Mouse (Mus musculus) liver, embryonic 16.5 days (tissue): Measurements from ENCODE around the gene Ankrd52. TPM values are rescaled to one million over a fixed set of nuclear protein-coding genes. Genes with fewer than 3 reads are reported as not detected.

Experiments used
- ATAC-seq: fragments of 200-750 bp; cut with Nextera tagmentation; 2 replicates; pipeline ENCODE4 v1.8.0; 2017; ENCODE audit warnings: low read depth, mild to moderate bottlenecking, moderate number of reproducible peaks, moderate library complexity
- H3K27ac ChIP-seq: fragments of 300-500 bp; sonication (generic); 2 replicates; pipeline ENCODE4 v1.5.1; 2014; ENCODE audit warnings: mild to moderate bottlenecking, low read length
- H3K27me3 ChIP-seq: fragments of 300-500 bp; sonication (generic); 2 replicates; pipeline ENCODE4 v1.6.1; 2014; ENCODE audit warnings: low read depth, low read length, mixed read lengths; ENCODE audit not compliant: control insufficient read depth, insufficient read depth
- H3K36me3 ChIP-seq: fragments of 300-500 bp; sonication (generic); 2 replicates; pipeline ENCODE4 v1.6.1; 2014; ENCODE audit warnings: mild to moderate bottlenecking; ENCODE audit not compliant: control insufficient read depth, insufficient read depth
- H3K4me1 ChIP-seq: fragments of 300-500 bp; sonication (generic); 2 replicates; pipeline ENCODE4 v1.6.1; 2014; ENCODE audit warnings: low read depth, low read length, mixed read lengths; ENCODE audit not compliant: control insufficient read depth
- H3K4me2 ChIP-seq: fragments of 300-500 bp; sonication (generic); 2 replicates; pipeline ENCODE4 v1.6.1; 2014; ENCODE audit warnings: low read depth, low read length, mixed read lengths
- H3K4me3 ChIP-seq: fragments of 300-500 bp; sonication (generic); 2 replicates; pipeline ENCODE4 v1.5.1; 2014; ENCODE audit warnings: low read depth, mild to moderate bottlenecking, low read length
- H3K9ac ChIP-seq: fragments of 300-500 bp; sonication (generic); 2 replicates; pipeline ENCODE4 v1.6.1; 2014; ENCODE audit warnings: low read depth, low read length
- H3K9me3 ChIP-seq: fragments of 300-500 bp; sonication (generic); replicated peaks from 2 replicates; pipeline ENCODE4 v1.6.1; 2016; ENCODE audit warnings: low read length; ENCODE audit not compliant: control insufficient read depth
- WGBS: fragments of 180-500 bp; shearing (Covaris S2); extraction: QIAGEN DNeasy Blood & Tissue Kit; methylation state at CpG from one replicate; pipeline ENCODE4 v1.1.7; 2014; ENCODE audit not compliant: insufficient replicate concordance; 5-methylcytosine and 5-hydroxymethylcytosine counted together
- polyA plus RNA-seq: library from polyadenylated mRNA; unstranded; fragments of >200 nt; fragmentation: Nextera tagmentation; extraction: Ambion mirVana; gene quantifications from 2 replicates; pipeline ENCODE4 v1.2.1, GENCODE M21; 2015

Ankrd52 gene
- polyA plus RNA-seq, 1 experiment from 2014 or later, result 4.0 TPM

DNA sequence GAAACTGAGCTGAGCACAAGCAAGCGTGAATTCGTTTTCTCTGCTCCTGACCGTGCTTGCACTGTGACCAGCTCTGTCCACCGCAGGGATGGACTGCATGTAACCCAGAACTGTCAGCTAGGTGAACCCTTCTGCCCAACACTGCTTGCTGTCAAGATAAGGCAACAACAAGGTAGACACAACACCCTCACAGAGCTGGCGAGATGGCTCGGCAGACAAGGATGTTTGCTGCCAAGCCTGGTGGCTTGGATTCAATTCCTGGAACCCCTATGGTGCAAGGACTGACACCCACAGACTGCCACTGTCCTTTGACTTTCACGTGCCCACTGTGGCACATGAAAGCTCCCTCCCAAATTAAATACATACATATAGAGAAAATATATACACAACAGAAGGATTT is 27.0 kb downstream of the Ankrd52 start:
- H3K36me3 ChIP-seq, result no peaks in the 10 kb centered on the region; the same call in 1 of the 2 replicates
- no peak overlapping the region for H3K4me2 ChIP-seq
- no peaks in the 10 kb centered on the region for H3K9me3 ChIP-seq
- WGBS, result 72% methylated on average over 7 of the region's 7 CpGs
- no peaks in the 10 kb centered on the region for H3K27me3 ChIP-seq
- no peak overlapping the region for H3K27ac ChIP-seq
- no peak overlapping the region for H3K4me3 ChIP-seq
- no peak for ATAC-seq
- peaks cover 7% of the 10 kb centered on the region for H3K4me1 ChIP-seq
- no peak overlapping the region for H3K9ac ChIP-seq

DNA sequence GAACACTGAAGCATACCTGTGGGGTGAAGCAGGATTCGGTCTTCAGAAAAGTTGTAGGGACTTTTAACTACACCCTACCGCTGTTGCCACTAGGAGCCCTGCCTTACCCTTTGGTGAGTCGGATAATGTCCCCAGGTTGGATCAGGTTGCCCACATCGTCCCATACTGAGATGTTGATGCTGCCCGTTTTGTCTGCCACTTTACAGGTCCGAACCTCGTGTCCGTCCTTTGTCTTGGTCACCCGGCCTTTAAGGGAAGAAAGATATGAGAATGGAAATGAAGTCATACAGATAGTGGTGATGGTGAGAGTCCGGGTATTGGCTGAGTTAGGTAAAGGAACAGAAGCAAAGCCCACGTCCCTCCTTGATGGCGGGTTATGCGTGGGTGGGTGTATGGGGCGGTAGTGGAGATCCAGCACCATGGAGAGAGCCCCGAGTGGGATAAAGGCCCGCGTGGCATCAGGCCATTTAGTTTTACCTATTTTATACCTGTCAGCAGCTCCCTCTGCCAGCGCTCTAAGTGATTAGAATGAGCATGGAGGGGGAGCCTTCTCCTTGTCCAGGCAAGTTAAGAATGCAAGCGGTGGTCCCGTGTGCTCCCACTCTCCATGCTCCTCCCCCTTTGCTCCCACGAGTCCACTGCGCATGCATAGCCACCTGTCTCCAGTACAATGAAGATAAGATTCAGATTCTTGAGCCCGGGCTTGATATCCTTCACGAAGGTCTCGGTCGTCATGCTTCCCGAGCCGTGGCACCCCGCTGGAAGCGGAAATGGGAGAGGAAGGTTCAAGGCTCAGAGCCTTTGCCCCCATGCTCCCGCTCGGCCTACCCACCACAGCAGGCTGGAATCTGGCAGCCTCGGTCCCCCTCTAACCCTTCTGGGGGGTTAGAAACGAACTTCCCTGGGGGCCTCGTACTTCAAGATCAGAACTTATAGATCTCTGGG is 31.9 kb downstream of the Ankrd52 start:
- ATAC-seq, result no peak
- Histone ChIP-seq H3K4me2 (peak overlapping the region; percentile 97), H3K4me1 (peaks cover 38% of the 10 kb centered on the region), H3K4me3 (peak overlapping the region; percentile 89), H3K27me3 (no peaks in the 10 kb centered on the region), H3K9me3 (no peaks in the 10 kb centered on the region), H3K9ac (peak overlapping the region; percentile 82), H3K36me3 (no peaks in the 10 kb centered on the region; the same call in 1 of the 2 replicates), H3K27ac (peak overlapping the region; percentile 69)
- 14% methylated on average over 35 of the region's 35 CpGs for WGBS

- Histone ChIP-seq H3K9me3 (no peaks in the 10 kb centered on the region), H3K27ac (peak overlapping the region; percentile 78), H3K4me3 (peak overlapping the region; percentile 89), H3K4me1 (peaks cover 47% of the 10 kb centered on the region), H3K36me3 (no peaks in the 10 kb centered on the region; the same call in 1 of the 2 replicates), H3K9ac (peak overlapping the region; percentile 87), H3K4me2 (peak overlapping the region; percentile 97), H3K27me3 (no peaks in the 10 kb centered on the region)
- peak; percentile 90 for ATAC-seq
- 5% methylated on average over 36 of the region's 36 CpGs for WGBS
These were observed 33.0 kb downstream of the Ankrd52 start for GRCm38 (mm10) chr10:128409692-128410559.

DNA sequence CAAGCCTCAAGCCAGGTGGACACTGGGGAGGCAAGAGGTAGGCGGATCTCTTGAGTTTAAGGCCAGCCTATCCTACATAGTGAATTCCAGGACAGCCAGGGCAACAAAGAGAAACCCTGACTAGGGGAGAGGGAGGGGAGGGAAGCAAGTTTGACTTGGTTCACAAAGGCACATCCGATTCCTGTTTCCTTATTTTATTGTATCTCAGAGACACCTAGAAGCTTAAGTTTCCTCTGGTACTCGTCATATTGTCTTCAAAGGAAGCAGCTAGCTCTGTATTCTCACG is 33.6 kb downstream of the Ankrd52 start:
- Histone ChIP-seq H3K4me3 (peak overlapping the region; percentile 89), H3K27ac (peak overlapping the region; percentile 78), H3K4me1 (peaks cover 47% of the 10 kb centered on the region), H3K4me2 (peak overlapping the region; percentile 97), H3K36me3 (no peaks in the 10 kb centered on the region; the same call in 1 of the 2 replicates), H3K9me3 (no peaks in the 10 kb centered on the region), H3K9ac (peak overlapping the region; percentile 87), H3K27me3 (no peaks in the 10 kb centered on the region)
- no peak for ATAC-seq
- 24% methylated on average over 4 of the region's 4 CpGs for WGBS

GRCm38 (mm10) chr10:128411211-128412054 is 34.5 kb downstream of the Ankrd52 start, which contains the start of the genes Nabp2 and Rnf41:
Gene Nabp2, minus strand, starts transcription at chr10:128411492.
Gene Rnf41, plus strand, starts transcription at chr10:128411657.
- peak within 1 kb of the TSS; percentile 97 for H3K4me2 ChIP-seq
- peak within 1 kb of the TSS; percentile 89 for H3K4me3 ChIP-seq
- H3K36me3 ChIP-seq, result no peaks in the 10 kb centered on the region
- under 1% methylated on average over 50 of the region's 50 CpGs for WGBS
- H3K27me3 ChIP-seq, result no peaks in the 10 kb centered on the region
- no peaks in the 10 kb centered on the region for H3K9me3 ChIP-seq
- peak; percentile 74 for ATAC-seq
- peak within 1 kb of the TSS; percentile 87 for H3K9ac ChIP-seq
- peaks cover 47% of the 10 kb centered on the region for H3K4me1 ChIP-seq
- H3K27ac ChIP-seq, result peak within 1 kb of the TSS; percentile 82

- H3K9ac ChIP-seq, result peak overlapping the region; percentile 87
- 2% methylated on average over 14 of the region's 14 CpGs for WGBS
- H3K4me3 ChIP-seq, result peak overlapping the region; percentile 89
- H3K27ac ChIP-seq, result peak overlapping the region; percentile 82
- no peak for ATAC-seq
- peak overlapping the region; percentile 86 for H3K4me2 ChIP-seq
- H3K4me1 ChIP-seq, result peaks cover 47% of the 10 kb centered on the region
- peaks cover 4% of the 10 kb centered on the region for H3K36me3 ChIP-seq
- no peaks in the 10 kb centered on the region for H3K9me3 ChIP-seq
- no peaks in the 10 kb centered on the region for H3K27me3 ChIP-seq
These were observed 35.1 kb downstream of the Ankrd52 start for GRCm38 (mm10) chr10:128412055-128412381.

DNA sequence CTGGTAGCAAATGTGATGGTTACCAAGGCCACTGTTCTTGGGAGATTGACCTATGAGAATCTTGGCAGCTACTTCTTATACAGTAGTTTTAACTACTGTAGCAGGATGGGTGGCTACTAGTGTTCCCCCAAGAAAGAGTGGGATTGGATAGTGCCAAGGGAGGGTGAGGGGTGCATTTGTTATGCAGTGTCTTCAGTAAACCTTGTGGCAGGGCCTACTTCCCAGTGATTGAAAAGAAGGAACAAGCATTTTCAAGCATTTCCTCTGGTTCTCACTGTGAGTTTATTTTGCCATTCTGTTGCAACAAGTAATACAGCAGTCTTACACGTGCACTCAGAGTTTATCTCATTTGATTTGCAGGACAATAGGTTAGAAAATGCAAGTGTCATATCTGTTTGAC is 35.6 kb downstream of the Ankrd52 start:
- peak overlapping the region; percentile 86 for H3K4me2 ChIP-seq
- peak overlapping the region; percentile 89 for H3K4me3 ChIP-seq
- no peaks in the 10 kb centered on the region for H3K27me3 ChIP-seq
- H3K27ac ChIP-seq, result no peak overlapping the region
- H3K4me1 ChIP-seq, result peaks cover 47% of the 10 kb centered on the region
- H3K9ac ChIP-seq, result peak overlapping the region; percentile 87
- H3K36me3 ChIP-seq, result peaks cover 4% of the 10 kb centered on the region
- 11% methylated on average over 1 of the region's 1 CpGs for WGBS
- H3K9me3 ChIP-seq, result no peaks in the 10 kb centered on the region
- ATAC-seq, result no peak

- H3K4me1 ChIP-seq, result peaks cover 47% of the 10 kb centered on the region
- H3K36me3 ChIP-seq, result peaks cover 4% of the 10 kb centered on the region
- H3K4me2 ChIP-seq, result no peak overlapping the region
- H3K9me3 ChIP-seq, result no peaks in the 10 kb centered on the region
- H3K27ac ChIP-seq, result no peak overlapping the region
- H3K4me3 ChIP-seq, result no peak overlapping the region
- no peak for ATAC-seq
- no peaks in the 10 kb centered on the region for H3K27me3 ChIP-seq
- 39% methylated on average over 1 of the region's 1 CpGs for WGBS
- H3K9ac ChIP-seq, result no peak overlapping the region
These were observed 36.2 kb downstream of the Ankrd52 start for GRCm38 (mm10) chr10:128413076-128413475.
